Mouse (Mus musculus) ES-Bruce4 (cell line): ENCODE data around the gene 2310033P09Rik. TPM values are rescaled to one million over a fixed set of nuclear protein-coding genes. Genes with fewer than 3 reads are reported as not detected.

Experiments
- H3K27ac ChIP-seq: 2 replicates; pipeline ENCODE4 v1.5.1; 2012; ENCODE audit warnings: low read length, inconsistent platforms; ENCODE audit not compliant: insufficient read depth
- H3K27me3 ChIP-seq: 2 replicates; pipeline ENCODE4 v1.6.1; 2012; ENCODE audit warnings: mild to moderate bottlenecking, low read length, inconsistent platforms; ENCODE audit not compliant: control insufficient read depth, poor library complexity, insufficient read depth, severe bottlenecking
- H3K36me3 ChIP-seq: 2 replicates; pipeline ENCODE4 v1.6.1; 2012; ENCODE audit warnings: inconsistent platforms, mild to moderate bottlenecking, low read length, moderate library complexity; ENCODE audit not compliant: control insufficient read depth, poor library complexity, insufficient read depth, severe bottlenecking
- H3K4me1 ChIP-seq: one replicate; pipeline ENCODE4 v1.8.1; 2011; ENCODE audit warnings: low read length; ENCODE audit not compliant: control insufficient read depth, insufficient read depth
- H3K4me3 ChIP-seq: 2 replicates; pipeline ENCODE4 v1.5.1; 2011; ENCODE audit warnings: low read depth, mild to moderate bottlenecking, low read length
- H3K9ac ChIP-seq: 2 replicates; pipeline ENCODE4 v1.6.1; 2012; ENCODE audit warnings: low read depth, mild to moderate bottlenecking, inconsistent platforms; ENCODE audit not compliant: poor library complexity, severe bottlenecking
- H3K9me3 ChIP-seq: replicated peaks from 2 replicates; pipeline ENCODE4 v1.6.1; 2012; ENCODE audit warnings: mild to moderate bottlenecking, low read length, inconsistent platforms; ENCODE audit not compliant: control insufficient read depth, poor library complexity, insufficient read depth, severe bottlenecking
- CTCF ChIP-seq: IDR thresholded peaks from one replicate; pipeline ENCODE4 v1.8.1; 2011; ENCODE audit warnings: low read depth, low read length
- EP300 ChIP-seq: IDR thresholded peaks from 2 replicates; pipeline ENCODE4 v1.6.1; 2011; ENCODE audit warnings: low read depth, low read length; ENCODE audit not compliant: insufficient read depth
- POLR2A ChIP-seq: IDR thresholded peaks from one replicate; pipeline ENCODE4 v1.8.1; 2011; ENCODE audit warnings: low read length; ENCODE audit not compliant: insufficient read depth
- polyA plus RNA-seq: library from polyadenylated mRNA; stranded (reverse); fragments of >200 nt; gene quantifications from 2 replicates; pipeline ENCODE4 v1.2.4, GENCODE M21; 2011; ENCODE audit warnings: low read depth; ENCODE audit not compliant: missing spikeins, insufficient read depth, insufficient read length

Gene 2310033P09Rik
- 14.3 and 15.3 TPM in 2 replicates for polyA plus RNA-seq

GRCm38 (mm10) chr11:59208153-59208831 is at the start of gene 2310033P09Rik:
2310033P09Rik (plus strand) TSS chr11:59208321.
- Histone ChIP-seq H3K36me3 (peaks cover 28% of the 10 kb centered on the region), H3K27me3 (no peaks in the 10 kb centered on the region), H3K27ac (peak within 1 kb of the TSS; percentile 8; the same call in 1 of the 2 replicates), H3K9ac (peak within 1 kb of the TSS; percentile 51), H3K9me3 (no peaks in the 10 kb centered on the region), H3K4me1 (no peaks in the 10 kb centered on the region), H3K4me3 (peak within 1 kb of the TSS; percentile 79)
- TF ChIP-seq EP300 (no peak), POLR2A (peak; percentile 77)

DNA sequence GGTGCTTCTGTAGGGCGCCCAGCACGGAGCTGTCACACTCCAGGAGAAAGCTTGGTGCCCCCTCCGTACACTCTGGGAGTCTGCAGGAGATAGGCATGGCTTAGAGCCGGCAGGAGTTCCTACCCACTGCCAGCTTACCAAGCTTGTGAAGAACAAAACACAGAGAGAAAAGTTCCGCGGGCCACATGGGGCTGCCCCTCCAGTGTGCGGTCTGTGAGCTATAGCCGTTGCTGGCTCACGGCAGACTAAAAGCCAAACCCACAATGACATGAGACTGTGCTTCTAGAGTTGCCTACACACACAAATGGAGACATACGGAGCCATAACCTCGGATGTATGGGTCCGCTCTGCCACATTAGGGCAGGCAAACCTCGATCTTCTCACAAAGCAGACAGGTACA is 49.0 kb upstream of the 2310033P09Rik start:
- Histone ChIP-seq H3K9me3 (no peaks in the 10 kb centered on the region), H3K27me3 (no peaks in the 10 kb centered on the region), H3K27ac (no peak overlapping the region), H3K4me3 (peak overlapping the region; percentile 58), H3K9ac (no peak overlapping the region), H3K4me1 (no peaks in the 10 kb centered on the region), H3K36me3 (no peaks in the 10 kb centered on the region)
- TF ChIP-seq POLR2A (no peak), CTCF (no peak), EP300 (no peak)

- Histone ChIP-seq H3K9ac (no peak overlapping the region), H3K4me1 (no peaks in the 10 kb centered on the region), H3K27me3 (no peaks in the 10 kb centered on the region), H3K4me3 (peak overlapping the region; percentile 58), H3K27ac (no peak overlapping the region), H3K9me3 (no peaks in the 10 kb centered on the region), H3K36me3 (no peaks in the 10 kb centered on the region)
- no peak for TF ChIP-seq CTCF
Observed at GRCm38 (mm10) chr11:59159558-59159957, 48.6 kb upstream of the 2310033P09Rik start.

DNA sequence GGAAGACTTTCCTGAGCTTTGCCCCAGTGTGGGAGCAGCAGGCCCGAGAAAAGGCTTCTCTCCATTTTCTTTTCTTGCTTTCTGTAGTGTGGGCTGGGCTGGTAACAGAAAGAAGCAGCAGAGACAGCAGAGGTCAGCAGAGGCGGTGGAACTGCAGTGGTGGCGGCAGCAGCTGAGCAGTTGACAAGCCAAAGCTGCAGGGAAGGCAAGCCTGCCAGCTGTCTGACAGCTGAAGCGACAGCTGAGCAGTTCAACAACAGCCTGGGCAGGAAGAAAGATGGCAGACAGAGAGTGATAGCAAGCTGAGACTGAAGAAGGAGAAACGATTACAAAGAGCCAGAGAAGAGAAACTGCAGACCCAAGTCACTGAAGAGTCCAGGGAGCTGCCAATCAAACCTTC is 46.7 kb upstream of the 2310033P09Rik start:
- TF ChIP-seq CTCF (no peak), EP300 (no peak), POLR2A (no peak)

DNA sequence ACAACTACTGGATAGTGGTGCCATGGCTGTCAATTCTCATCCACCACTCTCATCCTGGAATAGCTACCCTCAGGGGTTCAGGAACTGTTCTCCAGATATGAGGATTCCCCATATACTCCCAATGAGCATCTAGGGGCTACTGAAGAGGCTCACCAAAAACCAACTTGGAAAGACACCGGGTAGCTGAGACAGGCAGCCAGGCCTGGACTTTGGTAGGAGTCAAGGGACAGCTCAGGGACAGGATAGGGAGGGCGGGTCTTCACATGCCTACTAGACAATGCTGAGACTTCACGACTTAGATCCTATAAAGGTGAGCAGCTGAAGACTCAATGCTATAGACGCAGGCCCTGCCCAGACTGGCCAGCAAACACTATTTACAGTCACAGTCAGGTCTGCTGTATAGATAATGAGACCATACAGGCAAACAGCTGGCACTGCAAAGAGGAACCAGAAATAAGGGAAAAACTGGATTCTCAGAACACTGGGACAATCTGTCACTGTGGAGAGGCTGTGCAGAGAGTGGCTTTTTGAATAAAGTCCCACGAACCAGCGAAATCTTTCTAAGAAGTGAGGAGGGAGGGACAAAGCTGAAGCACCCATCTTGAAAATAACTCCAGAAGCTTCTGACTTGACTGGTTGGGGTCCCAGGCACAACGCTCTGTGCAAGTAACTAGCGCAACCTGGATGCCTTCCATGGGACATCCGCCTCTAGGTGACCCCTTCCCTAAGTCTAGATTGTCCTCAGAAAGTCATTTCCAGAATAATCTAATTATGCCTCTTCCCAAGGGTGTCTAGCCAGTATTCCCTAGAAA is 45.5 kb upstream of the 2310033P09Rik start:
- TF ChIP-seq CTCF = no peak
- TF ChIP-seq POLR2A = no peak
- no peak for TF ChIP-seq EP300
- Histone ChIP-seq H3K4me1 (no peaks in the 10 kb centered on the region), H3K36me3 (no peaks in the 10 kb centered on the region), H3K9ac (peak overlapping the region; percentile 18; the same call in 1 of the 2 replicates), H3K27ac (no peak overlapping the region), H3K4me3 (peak overlapping the region; percentile 29), H3K9me3 (no peaks in the 10 kb centered on the region), H3K27me3 (no peaks in the 10 kb centered on the region)

More for the DNA sequence above, 46.7 kb upstream of the 2310033P09Rik start:
- no peak overlapping the region for H3K4me3 ChIP-seq
- H3K4me1 ChIP-seq = no peaks in the 10 kb centered on the region
- H3K36me3 ChIP-seq = no peaks in the 10 kb centered on the region
- no peaks in the 10 kb centered on the region for H3K27me3 ChIP-seq
- no peak overlapping the region for H3K27ac ChIP-seq
- no peaks in the 10 kb centered on the region for H3K9me3 ChIP-seq
- H3K9ac ChIP-seq = no peak overlapping the region
